Mouse (Mus musculus) kidney, postnatal 36 days (tissue): ENCODE results near the gene Tdrd1.

Source experiments
- DNase-seq, 2 experiments: peaks; one replicate each; pipeline ENCODE4 v3.0.0; 2021 to 2022; ENCODE audit warnings: mixed read lengths in 2 of 2

The Tdrd1 gene

GRCm38 (mm10) chr19:56913761-56914160, 87.8 kb downstream of the Tdrd1 start:
- DNase-seq: peak; percentile 69 to 81

GRCm38 (mm10) chr19:56914658-56915057, 88.6 kb downstream of the Tdrd1 start:
- no peak for DNase-seq

DNA sequence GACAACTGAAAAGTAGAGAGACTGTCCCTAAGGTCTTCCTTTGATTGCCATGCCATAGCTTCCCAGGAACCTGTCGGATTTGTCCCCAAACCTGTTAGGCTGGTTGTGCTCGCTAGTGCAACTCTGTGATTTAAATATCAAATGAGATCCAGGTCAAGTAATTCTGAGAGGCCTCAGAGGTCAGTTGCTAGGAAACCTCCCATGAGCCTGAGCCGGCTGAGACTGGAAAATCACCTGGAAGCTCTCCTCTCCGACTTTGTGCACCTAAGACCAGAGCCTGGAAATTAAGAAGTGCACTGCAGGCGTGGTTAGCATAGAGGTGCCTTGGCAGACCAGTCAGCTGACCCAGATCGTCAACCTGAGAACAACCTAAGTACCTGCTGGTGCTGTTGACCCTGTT, 89.1 kb downstream of the Tdrd1 start:
- peak; percentile 69 to 86 for DNase-seq
